19 mouse cellular contexts compared by ENCODE assay signal in genomic region chr8:117899892-117900291, GRCm38 (mm10).
DNase-seq lines count a peak whose midpoint lies in the region; ATAC-seq and TF ChIP-seq lines count a peak whose summit lies in the region.
"Had no signal": no experiment of that assay in that cellular context is flagged by ENCODE, and none has a peak within 500 bp of the region (broad histone marks: within the 10 kb centered on the region; RNA-seq: fewer than 3 reads in every experiment).

No protein-coding gene starts in this region.

- peak; percentile 2 for DNase-seq in yolk sac, embryonic 10.5 days (ENCODE audit: low spot score)
- no peak for DNase-seq in spleen, adult 12 weeks (ENCODE audit: low spot score)
- no peak for DNase-seq in thymus, postnatal 25 days
- no peak for DNase-seq in gastrocnemius, postnatal 14 days
- DNase-seq: adrenal gland, adult 2 months; adrenal gland, postnatal 10 days; adrenal gland, postnatal 25 days; cerebellum, adult 11 months; cerebellum, adult 18-20 months; cerebellum, adult 8-10 months; cerebellum, adult 9-11 months; cerebellum, postnatal 14 days; cerebellum, postnatal 36 days had no signal

- H3K9ac ChIP-seq in intestine, embryonic 15.5 days, result no peak overlapping the region
- H3K9ac ChIP-seq in intestine, postnatal 0 days (ENCODE audit: low read depth, low read length), result no peak overlapping the region
- H3K9ac ChIP-seq: embryonic facial prominence, embryonic 12.5 days; forebrain, embryonic 13.5 days; forebrain, embryonic 15.5 days had no signal

- no peak overlapping the region for H3K4me2 ChIP-seq in intestine, embryonic 15.5 days (replicated peaks)
- H3K4me2 ChIP-seq in intestine, postnatal 0 days (replicated peaks; ENCODE audit: low read depth), result no peak overlapping the region
- H3K4me2 ChIP-seq: embryonic facial prominence, embryonic 12.5 days; forebrain, embryonic 13.5 days; forebrain, embryonic 15.5 days had no signal

- H3K4me1 ChIP-seq in intestine, embryonic 15.5 days (replicated peaks), result no peaks in the 10 kb centered on the region
- H3K4me1 ChIP-seq in intestine, postnatal 0 days (replicated peaks; ENCODE audit: control insufficient read depth, insufficient read depth, low read length), result no peaks in the 10 kb centered on the region
- H3K4me1 ChIP-seq: embryonic facial prominence, embryonic 10.5 days; embryonic facial prominence, embryonic 12.5 days; forebrain, embryonic 15.5 days had no signal

- H3K36me3 ChIP-seq in intestine, embryonic 15.5 days, result no peaks in the 10 kb centered on the region
- H3K36me3 ChIP-seq in intestine, postnatal 0 days (ENCODE audit: control insufficient read depth, insufficient read depth), result no peaks in the 10 kb centered on the region
- H3K36me3 ChIP-seq: embryonic facial prominence, embryonic 10.5 days; embryonic facial prominence, embryonic 12.5 days; forebrain, embryonic 15.5 days had no signal

- no peaks in the 10 kb centered on the region for H3K9me3 ChIP-seq in intestine, embryonic 15.5 days
- H3K9me3 ChIP-seq in intestine, postnatal 0 days (ENCODE audit: control insufficient read depth), result no peaks in the 10 kb centered on the region
- H3K9me3 ChIP-seq: embryonic facial prominence, embryonic 10.5 days; embryonic facial prominence, embryonic 12.5 days; forebrain, embryonic 13.5 days; forebrain, embryonic 15.5 days had no signal

- intact Hi-C loops in gastrocnemius, postnatal 14 days (cut with DNase I; ENCODE audit: low total_unique reads), result no loop called here

- no peak overlapping the region for H3K4me3 ChIP-seq in intestine, embryonic 15.5 days (replicated peaks)
- no peak overlapping the region for H3K4me3 ChIP-seq in intestine, postnatal 0 days (ENCODE audit: low read depth, low read length)
- H3K4me3 ChIP-seq: embryonic facial prominence, embryonic 10.5 days; embryonic facial prominence, embryonic 12.5 days; forebrain, embryonic 13.5 days; forebrain, embryonic 15.5 days had no signal

- peak; percentile 87 for ATAC-seq in intestine, embryonic 15.5 days
- ATAC-seq in intestine, postnatal 0 days, result peak; percentile 87
- ATAC-seq: forebrain, embryonic 13.5 days; forebrain, embryonic 15.5 days had no signal

- TF ChIP-seq CTCF in intestine, postnatal 0 days (IDR thresholded peaks at IDR 0.05; ENCODE audit: low read depth), result no peak

- no peak overlapping the region for H3K27ac ChIP-seq in intestine, embryonic 15.5 days
- no peak overlapping the region for H3K27ac ChIP-seq in intestine, postnatal 0 days (ENCODE audit: low read depth, low read length)
- H3K27ac ChIP-seq: embryonic facial prominence, embryonic 10.5 days; embryonic facial prominence, embryonic 12.5 days; forebrain, embryonic 13.5 days; forebrain, embryonic 15.5 days had no signal

- H3K27me3 ChIP-seq in intestine, embryonic 15.5 days (replicated peaks), result no peaks in the 10 kb centered on the region
- H3K27me3 ChIP-seq in intestine, postnatal 0 days (replicated peaks; ENCODE audit: control insufficient read depth, insufficient read depth, low read length), result no peaks in the 10 kb centered on the region
- H3K27me3 ChIP-seq: embryonic facial prominence, embryonic 12.5 days; forebrain, embryonic 13.5 days; forebrain, embryonic 15.5 days had no signal
